Mouse (Mus musculus) left cerebral cortex, adult 9 months (tissue): ENCODE data around the gene Lrrc73.

Experiments used
- DNase-seq, 2 experiments: peaks; one replicate each; pipeline ENCODE4 v3.0.0; 2022; ENCODE audit warnings: low spot score in 2 of 2

The Lrrc73 gene

DNA sequence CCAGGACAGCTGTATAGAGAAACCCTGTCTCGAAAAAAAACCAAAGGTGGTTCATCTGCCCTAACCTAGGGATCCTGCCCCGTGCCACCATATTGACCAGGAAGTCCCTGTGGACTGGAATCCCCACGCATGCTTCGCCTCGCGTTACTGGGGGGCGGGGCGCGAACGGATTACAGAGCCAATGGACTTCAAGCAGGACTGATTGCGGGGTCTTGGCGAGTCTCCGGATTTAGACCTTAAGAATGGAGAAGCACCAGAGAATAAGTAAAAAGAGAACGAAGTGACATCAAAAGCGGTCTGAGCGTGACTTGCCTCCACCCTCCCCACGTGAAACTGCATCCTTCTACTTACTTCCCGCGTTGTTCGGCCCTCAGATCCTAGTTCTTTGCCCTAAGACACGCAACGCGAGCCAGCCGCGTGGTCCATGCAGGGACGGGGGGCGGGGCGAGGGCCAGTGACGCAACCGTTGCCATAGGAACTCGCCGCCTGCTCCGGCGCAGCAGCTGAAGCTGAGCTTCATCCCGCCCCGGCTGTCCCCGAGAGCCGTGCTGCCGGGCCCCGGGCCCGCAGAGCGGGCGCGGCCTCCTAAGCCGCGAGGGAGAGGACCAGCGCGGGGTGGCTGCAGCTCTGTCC is at the start of gene Lrrc73:
TSS of gene Lrrc73 (plus strand) at position 80 of the 633 bp plus-strand sequence.
- DNase-seq: peak; percentile 82 to 93

DNA sequence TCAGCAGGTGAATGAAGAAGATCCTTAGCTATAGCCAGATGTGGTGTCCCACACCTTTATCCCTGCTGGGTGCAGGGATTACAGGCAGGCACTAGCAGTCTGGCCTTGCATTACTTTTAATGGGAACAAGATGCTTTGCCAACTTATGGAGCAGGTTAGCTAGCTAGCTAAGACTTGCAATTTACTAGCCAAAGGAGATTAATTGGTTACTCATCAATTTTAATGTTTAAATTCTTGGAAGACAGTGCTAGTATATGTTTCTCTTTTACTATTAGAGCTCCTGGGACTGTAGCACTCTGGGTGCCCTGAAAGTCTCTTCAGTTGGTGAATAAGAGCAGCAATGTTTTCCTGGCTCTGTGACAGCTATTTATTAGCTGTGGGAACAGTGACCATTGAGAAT is 46.7 kb upstream of the Lrrc73 start:
- DNase-seq: no peak

- no peak for DNase-seq
These were observed 42.8 kb upstream of the Lrrc73 start for GRCm38 (mm10) chr17:46210550-46210949.

- no peak for DNase-seq
These were observed 31.7 kb upstream of the Lrrc73 start for GRCm38 (mm10) chr17:46221601-46222000.

DNA sequence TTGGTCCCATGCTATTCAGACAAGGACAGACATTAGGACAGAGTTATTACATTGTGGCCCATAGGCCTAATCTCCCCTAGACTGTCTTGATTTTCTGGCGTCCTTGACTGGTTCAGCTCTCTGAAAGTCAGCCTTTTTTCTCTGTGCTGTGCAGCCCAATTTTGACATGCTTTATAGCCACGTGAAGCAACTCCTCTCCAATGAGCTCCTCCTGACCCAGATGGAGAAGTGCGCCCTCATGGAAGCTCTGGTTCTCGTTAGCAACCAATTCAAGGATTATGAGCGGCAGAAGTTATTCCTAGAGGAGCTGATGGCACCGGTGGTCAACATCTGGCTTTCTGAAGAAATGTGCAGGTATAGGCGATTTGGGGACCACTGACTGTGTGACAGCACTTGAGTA is 25.8 kb upstream of the Lrrc73 start:
- no peak for DNase-seq

- no peak for DNase-seq
These were observed 17.3 kb upstream of the Lrrc73 start for GRCm38 (mm10) chr17:46236067-46236466.

GRCm38 (mm10) chr17:46237079-46237478 is 16.3 kb upstream of the Lrrc73 start:
- no peak for DNase-seq

GRCm38 (mm10) chr17:46237480-46237879 is 15.9 kb upstream of the Lrrc73 start:
- no peak for DNase-seq

DNA sequence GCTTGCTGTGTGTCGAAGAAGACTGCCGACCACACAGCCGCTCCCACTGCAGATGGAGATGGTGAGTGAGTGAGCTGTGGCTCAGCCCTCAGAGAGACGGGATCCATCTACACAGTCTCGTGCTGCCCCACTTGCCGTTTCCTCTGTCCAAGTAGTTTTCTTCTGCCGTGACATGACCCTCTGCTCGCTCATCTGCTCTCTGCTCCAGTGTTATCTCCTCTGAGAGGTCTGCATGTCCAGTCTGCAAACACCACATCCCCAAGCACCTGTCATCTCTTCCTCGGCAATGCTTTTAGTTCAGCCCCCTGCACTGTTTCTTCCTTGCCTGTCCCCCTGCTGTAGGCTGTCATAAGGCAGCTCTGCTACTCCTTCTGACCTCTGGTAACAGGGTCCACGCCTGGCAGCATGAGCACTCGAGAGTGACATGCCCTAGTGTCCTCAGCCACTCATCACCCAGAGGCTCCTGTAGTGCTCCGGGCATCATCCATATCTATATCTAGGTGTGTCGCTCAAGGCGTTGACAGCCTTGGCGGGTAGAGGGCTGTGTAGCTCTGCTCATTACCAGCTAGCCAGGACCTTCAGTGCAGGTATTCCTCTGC is 13.7 kb upstream of the Lrrc73 start:
- DNase-seq: no peak

DNA sequence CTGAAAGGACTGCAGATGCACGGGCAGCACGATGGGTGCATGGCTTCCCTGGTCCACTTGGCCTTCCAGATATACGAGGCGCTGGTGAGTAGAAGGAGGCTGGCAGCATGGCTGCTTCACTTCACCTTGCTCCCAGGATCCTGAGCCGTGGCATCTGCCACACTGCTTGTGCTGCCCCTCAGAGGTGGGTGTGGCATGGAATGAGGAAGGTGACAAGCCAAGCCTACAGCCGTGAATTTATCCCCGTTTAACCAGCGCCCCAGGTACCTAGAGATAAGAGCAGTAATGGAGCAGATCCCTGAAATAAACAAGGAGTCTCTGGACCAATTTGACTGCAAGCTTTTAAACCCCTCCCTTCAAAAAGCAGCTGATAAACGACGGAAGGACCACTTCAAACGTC is 11.9 kb upstream of the Lrrc73 start:
- no peak for DNase-seq

- no peak for DNase-seq
These were observed 11.1 kb upstream of the Lrrc73 start for GRCm38 (mm10) chr17:46242274-46242673.

GRCm38 (mm10) chr17:46242993-46243392 is 10.3 kb upstream of the Lrrc73 start:
- DNase-seq: no peak

DNA sequence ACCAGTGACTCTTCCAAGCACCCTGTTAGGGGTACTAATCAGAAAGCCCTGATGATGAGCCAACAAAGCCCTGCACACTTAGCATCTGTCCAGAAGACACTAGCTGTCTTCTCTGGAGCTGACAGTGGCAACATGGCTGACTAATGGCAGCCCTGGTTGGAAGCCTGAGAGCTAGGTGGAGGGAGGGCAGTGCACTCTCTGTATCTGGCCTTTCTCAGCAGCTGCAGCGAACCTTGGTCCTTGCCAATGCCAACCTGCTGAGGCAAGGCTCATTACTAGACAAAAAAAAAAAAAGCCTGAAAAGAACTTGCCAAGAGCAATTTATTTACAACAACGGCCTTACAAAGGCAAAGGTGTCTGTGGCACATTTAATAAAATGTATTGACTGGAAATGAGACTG is 9.7 kb upstream of the Lrrc73 start:
- no peak for DNase-seq

DNA sequence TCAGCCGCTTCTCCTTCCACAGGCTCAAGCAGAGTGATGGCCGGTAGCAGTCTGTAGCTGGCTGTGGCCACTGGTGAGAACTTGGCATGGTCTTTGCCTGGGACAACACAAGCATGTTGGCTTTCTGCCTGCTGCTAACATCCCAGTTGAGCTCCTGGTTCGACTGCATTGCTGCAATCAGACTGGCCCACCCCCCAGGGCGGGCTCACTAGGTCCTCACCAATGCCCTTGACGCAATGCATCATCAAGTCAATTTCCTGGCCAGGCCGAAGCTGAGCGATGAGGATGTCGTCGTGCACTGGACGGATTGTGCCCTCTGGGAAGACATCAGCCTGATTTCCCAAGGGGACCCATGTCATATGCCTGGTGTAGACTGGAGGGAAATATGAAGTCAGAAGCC is 8.8 kb upstream of the Lrrc73 start:
- no peak for DNase-seq

DNA sequence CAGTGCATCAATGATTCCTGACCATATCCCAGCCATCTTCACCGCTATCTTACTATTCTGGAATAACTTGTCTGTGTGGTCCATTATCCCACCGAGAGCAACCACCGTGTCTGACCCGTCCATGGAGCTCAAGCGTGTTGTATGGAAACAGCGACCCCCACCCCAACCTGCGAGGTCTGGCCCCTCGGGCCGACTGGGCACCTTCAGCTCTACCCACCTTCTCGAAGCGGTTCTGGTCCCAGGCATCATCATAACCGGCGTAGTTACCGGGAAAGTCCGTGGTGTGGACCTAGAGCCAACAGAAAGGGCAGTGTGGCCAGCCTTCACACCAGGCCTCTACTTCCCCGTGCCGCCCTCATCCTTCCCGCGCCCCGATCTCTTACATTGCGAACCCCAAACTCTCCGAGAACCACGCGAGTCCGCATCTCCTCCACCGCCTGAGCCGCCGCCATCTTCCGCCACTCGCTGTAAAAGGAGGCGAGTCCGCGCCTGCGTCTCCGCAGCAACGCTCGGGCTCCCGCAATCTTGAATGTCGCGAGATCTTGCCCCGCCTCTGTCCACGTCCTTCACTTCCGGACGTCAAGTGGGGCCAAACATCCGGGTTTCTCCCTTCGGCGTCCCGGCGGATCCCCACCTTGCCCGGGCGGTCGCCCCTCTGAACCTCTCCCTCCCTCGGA is 5.7 kb upstream of the Lrrc73 start, which contains the start of the genes Polr1c and Yipf3:
TSS of gene Polr1c (minus strand) at position 543 of the 677 bp plus-strand sequence.
TSS of gene Yipf3 (plus strand) at position 569 of the 677 bp plus-strand sequence.
- DNase-seq: peak; percentile 90 to 96

- no peak for DNase-seq
These were observed 5.2 kb upstream of the Lrrc73 start for GRCm38 (mm10) chr17:46248189-46248522.

GRCm38 (mm10) chr17:46251174-46251573 is 2.2 kb upstream of the Lrrc73 start:
- no peak for DNase-seq

- peak in 1 of 2 experiments; percentile 65 for DNase-seq
These were observed 520 bp upstream of the Lrrc73 start for GRCm38 (mm10) chr17:46252571-46253451.

DNA sequence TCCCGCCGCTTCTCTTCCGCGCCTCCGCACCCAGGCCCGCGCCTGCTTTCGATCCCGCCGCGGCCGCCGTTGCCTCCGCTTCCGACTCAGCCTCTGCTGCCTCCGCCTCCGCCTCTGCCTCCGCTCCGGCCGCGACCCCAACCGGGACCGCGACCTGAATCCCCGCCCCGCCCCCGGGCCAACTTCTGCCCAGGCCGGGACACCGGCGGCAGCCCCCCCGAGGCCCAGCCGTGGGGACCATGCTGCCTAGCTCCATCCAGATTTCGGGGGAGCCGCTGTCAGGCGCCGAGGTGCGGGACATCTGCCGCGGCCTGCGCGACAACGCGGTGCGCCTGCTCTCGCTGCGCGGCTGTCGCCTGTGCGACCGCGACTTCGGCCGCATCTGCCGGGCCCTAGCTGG is 775 bp downstream of the Lrrc73 start:
- DNase-seq: no peak

GRCm38 (mm10) chr17:46255147-46255546 is 1.8 kb downstream of the Lrrc73 start:
- DNase-seq: no peak

DNA sequence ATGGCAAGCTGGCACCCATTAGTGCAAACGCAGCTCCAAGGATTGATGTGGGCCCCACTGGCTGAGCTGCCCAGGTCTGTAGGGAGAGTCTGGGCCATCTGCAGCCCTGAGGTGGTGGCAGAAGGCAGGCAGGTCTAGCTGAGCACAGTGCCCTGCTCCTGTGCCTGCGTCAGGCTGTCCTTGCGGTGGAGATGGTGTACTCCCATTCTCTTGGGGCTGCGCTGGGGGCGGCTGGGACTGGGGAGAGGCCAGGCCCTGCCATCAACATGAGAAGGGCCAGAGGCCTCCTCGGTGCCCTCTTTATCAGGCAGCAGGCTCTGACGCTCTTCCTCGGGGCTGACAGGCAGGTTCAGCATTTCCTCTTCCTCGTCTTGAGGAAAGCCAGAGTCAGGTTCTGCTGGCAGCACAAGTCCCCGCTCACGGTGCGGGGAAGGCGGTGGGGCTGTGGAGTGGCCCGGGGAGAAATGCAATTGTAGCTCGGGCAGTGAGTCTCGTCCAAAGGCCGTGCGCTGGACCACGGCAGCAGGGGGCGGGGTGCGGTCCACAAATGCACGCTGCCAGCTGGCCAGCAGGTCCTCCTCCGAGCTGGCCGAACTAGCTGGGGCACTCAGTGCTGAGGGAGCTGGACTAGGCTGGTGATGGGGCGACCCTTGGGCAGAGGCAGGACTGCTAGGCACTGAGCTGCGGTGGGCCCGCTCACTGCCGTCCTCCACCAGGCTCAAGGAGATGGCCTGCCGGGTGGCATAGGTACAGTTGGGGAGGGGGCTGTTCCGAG is 5.1 kb downstream of the Lrrc73 start:
- DNase-seq: no peak
